Mouse (Mus musculus) kidney, adult 8-10 months (tissue): ENCODE results near the gene Oaz3.

Source experiments
- DNase-seq, 2 experiments: peaks; one replicate each; pipeline ENCODE4 v3.0.0; 2022

Gene Oaz3

GRCm38 (mm10) chr3:94386671-94387070 is 57.0 kb downstream of the Oaz3 start:
- no peak for DNase-seq

GRCm38 (mm10) chr3:94383476-94383875 is 60.2 kb downstream of the Oaz3 start:
- DNase-seq: no peak
